Mouse (Mus musculus) T-helper 2 cell (primary cell): ENCODE measurements around the gene Zfp580.

ENCODE experiments used
- in situ Hi-C: fragments of 300-600 bp; cut with MboI, MseI; formaldehyde crosslinking; loops from one replicate; pipeline ENCODE4 v1.15.1; 2025; ENCODE audit warnings: high pct_unique_total_duplicates

The Zfp580 gene

GRCm38 (mm10) chr7:5033818-5034217 lies 17.5 kb upstream of the Zfp580 start, which contains the start of gene 4632433K11Rik:
Gene 4632433K11Rik (plus strand): TSS chr7:5034118.
- in situ Hi-C loops: no loop called here

- in situ Hi-C loops: no loop called here
Observed at GRCm38 (mm10) chr7:5035628-5036027, 15.7 kb upstream of the Zfp580 start.

- in situ Hi-C loops: no loop called here
Observed at GRCm38 (mm10) chr7:5036136-5036535, 15.2 kb upstream of the Zfp580 start.

GRCm38 (mm10) chr7:5037026-5037425 lies 14.3 kb upstream of the Zfp580 start:
- in situ Hi-C loops: no loop called here

GRCm38 (mm10) chr7:5037467-5037866 lies 13.9 kb upstream of the Zfp580 start:
- in situ Hi-C loops: no loop called here

- in situ Hi-C loops: no loop called here
Observed at GRCm38 (mm10) chr7:5038109-5038732, 13.1 kb upstream of the Zfp580 start, which contains the start of gene Zfp784. Gene Zfp784 (minus strand): TSS chr7:5038446.

- in situ Hi-C loops: no loop called here
Observed at GRCm38 (mm10) chr7:5038940-5039339, 12.4 kb upstream of the Zfp580 start.

- in situ Hi-C loops: no loop called here
Observed at GRCm38 (mm10) chr7:5044981-5045380, 6.4 kb upstream of the Zfp580 start.

GRCm38 (mm10) chr7:5046112-5046511 lies 5.2 kb upstream of the Zfp580 start:
- in situ Hi-C loops: no loop called here

GRCm38 (mm10) chr7:5047313-5047712 lies 4.0 kb upstream of the Zfp580 start:
- in situ Hi-C loops: no loop called here

- in situ Hi-C loops: loop anchor here (5.0 to 25.0 kb wide), 6 partner anchors 35 to 1365 kb away; partner anchors contain the start of genes Gm44973, Leng8, Mboat7 and Tmc4
Observed at GRCm38 (mm10) chr7:5052438-5052837, 1.1 kb downstream of the Zfp580 start.

- in situ Hi-C loops: loop anchor here (5.0 to 25.0 kb wide), 6 partner anchors 36 to 1366 kb away; partner anchors contain the start of genes Gm44973, Leng8, Mboat7 and Tmc4
Observed at GRCm38 (mm10) chr7:5052931-5053343, 1.6 kb downstream of the Zfp580 start.

- in situ Hi-C loops: loop anchor here (5.0 to 25.0 kb wide), 6 partner anchors 36 to 1366 kb away; partner anchors contain the start of genes Gm44973, Leng8, Mboat7 and Tmc4
Observed at GRCm38 (mm10) chr7:5053456-5054179, 2.3 kb downstream of the Zfp580 start.

- in situ Hi-C loops: loop anchor here (10.0 to 25.0 kb wide), 4 partner anchors 242 to 1369 kb away; partner anchors contain the start of genes Leng8, Mboat7, Tmc4 and Tsen34
Observed at GRCm38 (mm10) chr7:5056651-5057263, 5.4 kb downstream of the Zfp580 start.

- in situ Hi-C loops: loop anchor here (10.0 to 25.0 kb wide), 4 partner anchors 243 to 1370 kb away; partner anchors contain the start of genes Leng8, Mboat7, Tmc4 and Tsen34
Observed at GRCm38 (mm10) chr7:5057381-5057780, 6.0 kb downstream of the Zfp580 start.

- in situ Hi-C loops: loop anchor here (10.0 to 25.0 kb wide), 4 partner anchors 243 to 1371 kb away; partner anchors contain the start of genes Leng8, Mboat7, Tmc4 and Tsen34
Observed at GRCm38 (mm10) chr7:5057804-5058203, 6.5 kb downstream of the Zfp580 start.

GRCm38 (mm10) chr7:5058631-5059030 lies 7.3 kb downstream of the Zfp580 start:
- in situ Hi-C loops: loop anchor here (10.0 to 25.0 kb wide), 4 partner anchors 244 to 1371 kb away; partner anchors contain the start of genes Leng8, Mboat7, Tmc4 and Tsen34

- in situ Hi-C loops: loop anchor here (10.0 to 25.0 kb wide), 4 partner anchors 245 to 1372 kb away; partner anchors contain the start of genes Leng8, Mboat7, Tmc4 and Tsen34
Observed at GRCm38 (mm10) chr7:5059421-5059820, 8.1 kb downstream of the Zfp580 start.

GRCm38 (mm10) chr7:5060239-5060731 lies 8.9 kb downstream of the Zfp580 start:
- in situ Hi-C loops: loop anchor here (25.0 kb wide), 3 partner anchors 923 to 1373 kb away; partner anchors contain the start of genes Leng8, Mboat7, Tmc4 and Tsen34

GRCm38 (mm10) chr7:5060944-5061773 lies 9.8 kb downstream of the Zfp580 start:
- in situ Hi-C loops: loop anchor here (25.0 kb wide), 3 partner anchors 924 to 1374 kb away; partner anchors contain the start of genes Leng8, Mboat7, Tmc4 and Tsen34
